Mouse (Mus musculus) ZHBTc4 (cell line): Measurements from ENCODE around the gene Habp2.
A peak's percentile ranks its signal among the peaks of the same experiment; 100 is the strongest.
"Not testable (repeated sequence)": the region's sequence is repeated elsewhere in the genome, so short reads cannot be mapped to it uniquely, and the experiment has no call there.

Source experiments
- DNase-seq: peaks from one replicate; pipeline ENCODE4 v3.0.0-alpha.2; 2011; ENCODE audit warnings: low read depth, low spot score

The Habp2 gene

DNA sequence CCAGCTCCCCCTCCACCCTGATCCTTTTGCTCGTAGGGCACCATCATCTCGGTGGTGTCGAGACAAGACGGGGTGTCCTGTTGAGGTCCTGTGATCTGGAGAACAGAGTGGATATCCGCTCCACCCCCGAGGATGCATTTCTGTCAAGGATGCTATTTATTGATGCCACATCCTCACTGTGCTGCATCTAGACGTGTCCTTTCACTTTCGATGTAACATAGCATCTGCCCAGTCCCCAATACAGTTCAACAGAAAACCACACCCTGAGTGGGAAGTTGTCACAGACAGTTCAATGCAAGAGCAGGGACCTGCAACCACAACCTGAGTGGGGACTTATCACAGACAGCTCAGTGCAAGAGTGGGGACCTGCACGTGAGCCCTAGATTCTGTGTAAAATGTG is 9.7 kb downstream of the Habp2 start:
- DNase-seq: no peak

DNA sequence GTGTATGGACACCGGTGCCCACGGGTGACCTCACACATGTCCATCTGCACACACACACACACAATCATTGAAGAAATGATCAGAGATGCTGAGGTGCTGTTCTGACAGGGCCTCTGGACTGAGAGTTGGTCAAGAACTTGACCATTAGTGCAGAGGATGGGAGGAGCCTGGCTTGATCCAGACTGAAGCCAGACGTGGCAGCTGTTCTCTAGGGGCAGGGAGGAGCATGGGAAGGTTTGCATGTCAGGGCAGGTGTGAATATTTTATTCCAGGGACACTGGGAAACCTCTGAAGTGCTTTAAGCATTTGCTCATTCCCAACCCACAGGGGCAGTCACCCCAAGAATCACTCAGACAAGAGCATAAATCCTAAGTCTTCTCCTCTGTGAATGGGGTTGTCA is 10.3 kb downstream of the Habp2 start:
- DNase-seq: peak; percentile 17

DNA sequence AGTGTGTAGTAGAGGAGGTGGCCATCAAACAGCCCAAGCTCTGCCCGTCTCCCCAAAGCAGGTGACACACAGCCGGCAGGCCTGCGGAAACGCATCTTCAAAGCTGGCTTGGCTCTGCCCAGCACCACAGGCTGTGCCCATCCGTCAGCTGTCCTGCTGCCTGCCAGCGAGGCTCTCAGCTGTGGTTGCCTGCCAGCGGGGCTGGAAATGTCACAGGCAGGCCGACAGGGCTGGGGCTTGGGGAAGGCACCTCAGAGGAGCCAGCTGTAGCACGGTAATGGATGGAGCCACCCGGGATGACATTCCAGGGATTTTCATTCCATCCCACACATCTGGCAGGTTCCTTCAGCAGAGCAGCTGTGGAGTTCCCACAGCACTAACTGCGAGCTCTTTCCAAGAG is 13.9 kb downstream of the Habp2 start:
- no peak for DNase-seq

DNA sequence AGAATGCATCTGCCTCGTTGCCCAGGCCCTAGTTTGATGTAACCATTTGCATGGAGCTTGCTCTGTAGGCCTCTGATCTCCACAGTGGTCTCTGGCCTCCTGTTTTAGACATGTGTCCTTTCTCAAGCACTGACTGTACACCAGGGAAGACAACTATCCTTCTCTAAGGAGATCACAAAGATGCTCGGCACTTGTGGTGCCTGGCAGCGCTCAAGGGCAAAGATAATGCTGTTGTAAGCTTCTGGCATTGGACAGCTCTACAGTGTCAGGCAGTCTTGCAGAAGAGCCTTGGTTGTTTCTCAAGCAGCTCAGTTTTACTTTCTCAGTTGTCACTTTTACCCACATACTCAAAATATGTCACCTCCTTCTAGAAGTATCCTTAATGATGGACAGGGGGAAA is 29.6 kb downstream of the Habp2 start:
- DNase-seq: no peak

DNA sequence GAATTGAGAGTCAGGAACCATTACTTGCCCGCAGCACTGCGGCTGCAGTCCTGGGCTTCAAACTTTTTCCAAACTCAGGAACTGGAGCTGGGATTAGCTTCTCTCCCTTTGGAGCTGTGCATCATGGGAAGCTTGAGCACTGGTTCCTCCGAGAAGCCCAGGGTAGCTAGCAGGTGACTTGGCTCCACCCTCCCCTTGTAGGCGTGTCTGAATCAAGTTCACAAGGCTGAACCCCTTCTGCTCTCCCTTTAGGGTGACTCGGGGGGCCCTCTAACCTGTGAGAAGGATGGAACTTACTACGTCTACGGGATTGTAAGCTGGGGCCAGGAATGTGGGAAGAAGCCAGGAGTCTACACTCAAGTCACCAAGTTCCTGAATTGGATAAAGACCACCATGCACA is 32.3 kb downstream of the Habp2 start:
- no peak for DNase-seq

DNA sequence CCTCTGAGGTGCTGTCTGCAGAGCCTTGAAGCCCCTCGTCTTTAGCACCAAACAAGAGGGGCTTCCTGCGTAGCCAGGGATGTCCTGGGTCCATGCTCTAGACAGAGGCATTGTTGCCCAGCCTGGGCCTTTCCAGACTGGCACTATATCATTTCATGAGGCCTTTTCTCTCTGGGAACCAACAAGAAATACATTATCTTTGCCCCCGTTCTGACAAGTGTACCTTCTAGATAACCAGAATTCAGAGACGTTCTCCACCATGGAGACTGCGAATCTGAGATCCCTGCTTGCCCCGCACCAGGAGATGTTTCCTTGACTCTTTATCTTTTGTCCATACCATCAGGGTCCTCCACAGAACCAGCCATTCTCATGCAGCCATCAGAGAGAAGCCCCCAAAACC is 32.7 kb downstream of the Habp2 start:
- DNase-seq: no peak

DNA sequence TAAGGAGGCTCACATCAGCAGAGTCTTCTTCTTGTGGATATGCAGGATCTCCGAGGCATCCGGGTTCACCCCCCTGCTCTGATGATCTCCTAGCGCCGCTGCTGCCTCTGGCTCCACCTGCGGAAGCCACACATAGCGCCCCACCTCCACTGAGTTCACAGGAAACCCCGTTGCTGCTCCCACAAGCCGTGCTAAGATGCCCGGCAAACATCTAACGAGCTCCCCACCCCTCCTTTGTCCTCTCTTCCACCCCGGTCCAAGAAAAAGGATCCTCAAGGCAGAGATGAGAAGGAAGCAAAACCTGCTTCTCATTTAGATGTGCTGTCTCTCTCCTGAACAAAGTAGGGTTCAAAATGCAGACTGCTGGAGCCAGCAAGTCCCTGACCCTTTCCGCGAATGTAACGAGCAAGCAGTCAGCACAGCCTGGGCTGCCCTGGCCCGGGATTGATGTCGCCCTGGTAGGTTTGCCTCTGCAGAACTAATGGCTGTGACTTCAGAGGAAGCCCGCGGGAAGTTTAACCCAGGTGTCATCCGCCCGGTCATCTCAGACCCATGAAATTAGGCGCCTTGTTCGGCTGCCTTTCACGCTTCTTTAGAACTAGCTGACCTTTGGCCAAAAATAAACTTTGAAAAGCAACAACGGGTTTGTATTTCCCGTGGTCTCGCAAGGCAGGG is 33.4 kb downstream of the Habp2 start:
- peak; percentile 33 for DNase-seq

DNA sequence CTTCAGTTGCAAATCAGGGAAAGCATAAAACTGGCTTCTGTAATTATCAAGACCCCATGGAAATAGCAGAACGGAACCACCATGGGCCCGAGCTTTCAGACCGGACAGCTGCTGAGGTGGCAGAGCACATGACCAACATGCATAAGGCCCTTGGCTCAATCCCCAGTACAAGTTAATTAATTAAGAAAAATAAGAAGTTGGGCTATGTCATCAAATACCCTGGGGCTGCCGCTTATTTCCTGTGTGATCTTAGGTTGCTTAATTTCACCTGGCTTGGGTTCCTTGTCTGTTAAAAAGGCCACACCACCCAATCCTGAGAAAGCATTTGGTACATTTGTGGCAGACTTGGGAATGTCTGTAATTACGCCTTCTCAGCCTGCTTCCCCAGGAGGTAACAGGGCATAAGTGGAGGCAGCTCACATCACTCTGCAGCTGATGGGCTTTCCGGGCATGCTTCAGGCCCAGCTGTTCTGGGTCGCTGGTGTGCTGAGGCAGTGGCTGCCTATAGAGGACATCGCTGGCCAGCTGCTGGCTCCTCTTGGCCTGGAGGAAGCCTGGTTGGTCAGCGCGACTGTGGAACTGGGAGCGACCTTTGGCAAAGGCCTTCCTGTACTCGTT is 34.5 kb downstream of the Habp2 start:
- DNase-seq: no peak

DNA sequence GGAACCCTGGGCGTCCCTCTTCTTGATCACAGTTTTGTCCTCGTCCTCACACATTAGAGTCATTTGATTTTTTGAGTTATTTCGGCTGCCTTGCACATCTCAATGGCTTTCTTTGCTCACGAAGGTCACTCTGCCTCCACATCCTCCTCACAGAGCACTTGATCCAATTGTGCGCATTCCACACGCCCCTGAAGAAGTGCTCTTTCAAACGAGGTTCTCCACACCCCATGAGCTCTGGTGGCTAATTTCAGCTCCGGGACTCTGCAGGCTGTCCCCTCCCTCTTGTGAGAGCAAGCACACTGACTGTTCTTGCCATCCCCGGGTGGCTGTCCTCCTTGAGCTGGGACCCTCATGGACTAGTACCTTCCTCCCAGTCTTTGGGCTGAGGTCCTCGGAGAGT is 38.7 kb downstream of the Habp2 start:
- peak; percentile 22 for DNase-seq

DNA sequence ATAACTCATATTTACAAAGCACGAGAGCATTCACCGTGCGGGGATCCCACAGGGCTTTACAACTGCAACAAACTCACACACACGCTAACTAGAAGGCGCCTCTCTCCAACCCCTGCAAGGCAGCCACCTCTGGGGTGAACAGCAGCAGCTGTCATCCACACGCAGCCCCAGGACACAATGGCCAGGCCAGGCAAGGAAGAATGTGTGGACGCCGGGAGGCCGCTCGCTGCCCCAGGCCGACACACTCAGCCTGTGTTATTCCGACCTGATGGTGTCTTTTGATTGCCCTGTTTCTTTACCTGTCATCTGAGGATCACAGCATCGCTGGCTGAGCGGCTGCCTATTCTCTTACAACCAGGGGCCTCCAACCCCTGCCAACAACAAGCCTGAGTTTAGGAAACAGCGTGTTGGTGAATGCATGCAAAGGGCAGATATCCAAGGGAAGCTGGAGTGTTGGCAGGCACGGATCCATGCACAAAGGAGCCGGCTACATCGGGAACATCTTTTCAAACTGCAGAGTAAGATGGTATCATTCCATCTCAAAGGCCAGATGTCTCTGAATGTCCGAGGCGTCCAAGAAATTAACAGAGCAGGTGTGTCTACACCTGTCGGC is 39.4 kb downstream of the Habp2 start:
- no peak for DNase-seq

DNA sequence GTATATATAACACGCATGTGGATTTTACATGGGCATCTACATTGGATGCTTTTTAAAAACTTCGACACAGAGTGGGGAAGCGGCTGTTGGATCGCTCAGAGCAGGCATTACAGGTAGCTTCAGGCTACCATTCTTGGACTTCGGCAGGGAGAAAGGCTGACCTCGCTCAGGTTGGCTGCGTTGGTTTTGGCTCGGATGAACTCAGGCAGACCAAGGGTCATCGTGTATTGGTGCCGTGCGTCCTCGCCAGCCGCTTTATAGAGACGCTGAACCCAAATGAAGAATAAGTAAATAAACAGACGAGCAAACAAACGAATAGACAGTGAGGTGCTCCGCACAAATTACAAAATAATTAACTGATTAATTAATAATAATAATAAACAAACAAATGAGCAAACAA is 49.4 kb downstream of the Habp2 start:
- DNase-seq: no peak

DNA sequence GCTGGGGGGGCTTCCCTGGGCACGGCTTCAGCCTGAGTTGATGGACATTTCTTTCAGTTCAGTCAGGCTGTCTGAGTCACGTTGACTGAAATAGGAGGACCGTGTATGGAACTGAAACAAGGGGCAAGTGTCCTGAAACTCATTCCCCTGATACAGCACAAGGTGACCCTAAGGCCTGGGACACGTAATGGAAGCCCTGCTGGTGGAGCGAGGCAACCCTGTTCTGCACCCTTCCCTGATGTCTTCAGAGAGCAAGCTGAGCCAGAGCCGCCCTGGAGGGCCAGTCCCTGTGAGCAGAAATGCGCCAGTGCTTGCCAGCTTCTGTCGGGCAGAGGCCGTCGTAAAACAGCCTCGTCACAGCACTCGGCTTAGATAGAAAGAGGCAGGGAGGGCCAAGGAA is 49.9 kb downstream of the Habp2 start:
- no peak for DNase-seq

DNA sequence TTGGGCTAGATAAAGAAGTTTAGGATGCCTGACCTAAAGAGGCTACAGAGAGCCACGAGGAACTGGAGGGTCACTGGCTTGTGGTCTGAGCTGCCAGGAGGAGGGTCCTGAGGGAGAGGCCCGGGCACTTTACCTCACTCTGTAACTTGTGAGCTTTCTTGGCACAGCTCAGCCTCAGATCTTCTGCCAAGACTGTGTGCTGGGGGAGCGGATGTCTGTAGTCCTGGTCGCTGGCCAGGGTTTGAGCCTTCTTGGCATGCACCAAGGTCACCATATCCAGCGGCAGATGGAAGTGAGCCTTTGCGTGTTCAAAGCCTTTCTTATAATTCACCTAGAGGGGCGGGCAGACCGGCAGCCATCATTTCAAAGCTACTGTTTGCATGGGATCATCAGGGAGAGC is 55.1 kb downstream of the Habp2 start:
- DNase-seq: no peak

DNA sequence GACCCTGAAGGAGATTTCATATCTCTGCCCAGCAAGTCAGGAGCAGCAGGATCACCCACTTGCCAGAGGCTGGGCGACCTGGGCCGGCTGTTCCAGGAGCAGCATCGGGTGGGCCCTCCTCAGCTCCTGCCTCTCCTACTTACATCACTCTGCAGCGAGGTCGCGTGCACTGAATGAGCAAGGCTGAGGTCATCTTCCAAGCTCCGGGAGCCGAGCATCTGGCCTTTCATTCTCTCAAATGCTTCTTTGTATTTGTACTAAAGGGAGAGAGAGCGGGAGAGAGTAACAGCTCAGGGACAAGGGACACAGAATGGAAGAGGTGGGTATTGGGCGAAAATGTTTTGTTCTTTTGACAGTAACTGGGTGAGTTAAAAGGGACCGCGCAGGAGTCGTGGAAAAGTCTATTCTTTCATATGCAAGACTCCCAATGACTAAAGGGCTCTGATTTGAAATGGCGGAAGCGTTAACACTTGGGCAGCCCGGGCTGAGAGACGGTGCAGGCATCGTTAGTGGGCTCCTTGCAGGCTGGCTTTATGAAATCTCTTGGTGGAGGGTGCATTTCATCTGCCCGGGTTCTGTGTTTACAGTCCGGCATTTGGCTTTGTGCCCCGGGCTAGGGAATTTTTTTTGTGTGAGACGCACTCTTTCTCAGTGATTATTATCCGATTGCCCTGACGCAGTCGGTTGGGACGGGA is 57.1 kb downstream of the Habp2 start:
- peak; percentile 76 for DNase-seq

DNA sequence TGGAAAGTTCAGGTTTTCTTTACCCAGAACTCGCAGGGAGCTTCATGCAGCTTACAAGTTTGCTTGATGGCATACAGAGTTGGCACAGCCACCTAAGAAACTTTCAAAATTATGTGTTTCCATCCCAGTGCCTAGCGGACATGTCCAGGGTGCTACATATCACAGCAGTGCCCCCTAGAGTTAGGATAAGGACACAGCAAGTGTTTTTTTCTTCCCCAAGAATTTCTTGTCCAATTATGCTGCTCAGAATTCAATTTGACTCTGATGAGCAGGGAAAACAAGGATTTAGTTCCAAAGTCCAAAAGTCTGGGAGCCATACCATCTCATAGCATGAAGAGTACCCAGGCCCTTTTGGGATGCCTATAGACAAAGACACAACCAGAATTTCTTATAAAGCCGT is 59.1 kb downstream of the Habp2 start:
- DNase-seq: peak; percentile 64

DNA sequence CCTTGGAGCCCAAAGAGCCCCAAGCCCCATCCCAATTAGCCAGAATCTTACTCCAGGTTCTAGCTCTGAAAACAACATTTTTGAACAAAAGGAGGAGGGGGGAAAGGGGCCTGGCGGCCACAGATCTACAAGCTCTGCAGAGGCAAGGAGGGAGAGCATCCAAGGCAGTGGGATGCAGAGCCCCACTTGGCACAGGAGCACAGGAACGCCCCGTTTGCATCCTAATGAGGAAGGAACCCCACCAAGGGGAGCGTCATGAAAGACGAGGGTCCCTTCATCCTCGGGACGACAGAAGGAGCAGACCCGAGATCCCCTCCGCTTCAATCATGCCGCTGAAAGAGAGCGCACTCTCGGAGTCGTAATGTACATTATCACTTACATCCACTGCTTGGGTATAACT is 59.8 kb downstream of the Habp2 start:
- DNase-seq: no peak

DNA sequence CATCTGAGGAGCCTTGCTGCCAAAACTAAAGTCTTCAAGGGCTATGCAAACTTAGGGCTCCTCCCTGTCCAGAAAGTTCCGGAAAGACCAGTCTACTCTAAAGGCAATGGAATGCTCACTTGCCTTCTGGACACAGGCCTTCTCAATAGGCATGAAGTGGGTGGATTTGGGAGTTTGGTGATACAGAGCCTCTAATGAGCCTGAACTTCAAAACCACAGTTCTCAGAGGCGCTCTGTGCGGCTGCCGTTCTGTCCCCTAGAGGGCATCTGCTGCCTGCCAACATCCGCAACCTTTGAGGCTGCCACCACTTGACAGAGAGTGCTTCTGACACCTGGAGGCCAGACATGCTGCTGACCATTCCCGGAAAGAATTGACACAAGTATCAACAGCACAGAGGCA is 62.4 kb downstream of the Habp2 start:
- peak; percentile 73 for DNase-seq

DNA sequence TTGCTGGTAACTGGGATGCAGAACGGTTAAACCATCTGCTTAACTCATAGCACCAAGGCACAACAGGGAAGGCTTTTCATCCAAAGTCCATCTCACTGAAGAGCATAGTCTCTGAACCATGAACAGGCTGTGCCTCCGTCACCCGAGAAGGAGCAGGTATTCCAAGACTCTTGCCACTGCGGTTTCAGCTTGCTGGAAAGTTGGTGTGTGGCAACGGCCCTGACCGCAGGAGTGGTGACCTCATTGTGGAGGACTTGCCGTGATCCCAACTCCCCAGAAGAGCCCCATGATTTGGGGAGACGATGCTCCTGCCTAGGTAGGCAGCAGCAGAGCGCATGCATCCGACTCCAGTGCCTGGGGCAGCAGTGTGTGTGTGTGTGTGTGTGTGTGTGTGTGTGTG is 66.8 kb downstream of the Habp2 start:
- DNase-seq: no peak

DNA sequence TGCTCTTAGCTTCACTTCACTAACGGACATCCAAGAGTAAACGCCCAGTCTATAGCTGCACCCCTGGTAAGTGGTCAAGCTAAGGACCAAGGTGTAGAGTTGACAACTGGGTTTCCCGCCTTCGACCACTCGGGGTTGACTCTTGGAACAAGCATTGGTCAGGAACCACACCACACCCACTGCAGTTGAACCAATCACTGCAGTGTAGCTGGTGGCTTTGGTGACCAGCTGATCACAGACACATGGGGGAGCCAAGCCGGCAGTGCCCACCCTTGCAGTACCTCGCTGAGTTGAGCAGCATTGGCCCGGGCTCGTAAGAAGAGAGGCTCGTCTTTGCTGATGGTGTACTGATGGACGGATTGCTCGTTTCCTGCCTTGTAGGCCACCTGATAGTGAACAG is 68.3 kb downstream of the Habp2 start:
- DNase-seq: no peak

DNA sequence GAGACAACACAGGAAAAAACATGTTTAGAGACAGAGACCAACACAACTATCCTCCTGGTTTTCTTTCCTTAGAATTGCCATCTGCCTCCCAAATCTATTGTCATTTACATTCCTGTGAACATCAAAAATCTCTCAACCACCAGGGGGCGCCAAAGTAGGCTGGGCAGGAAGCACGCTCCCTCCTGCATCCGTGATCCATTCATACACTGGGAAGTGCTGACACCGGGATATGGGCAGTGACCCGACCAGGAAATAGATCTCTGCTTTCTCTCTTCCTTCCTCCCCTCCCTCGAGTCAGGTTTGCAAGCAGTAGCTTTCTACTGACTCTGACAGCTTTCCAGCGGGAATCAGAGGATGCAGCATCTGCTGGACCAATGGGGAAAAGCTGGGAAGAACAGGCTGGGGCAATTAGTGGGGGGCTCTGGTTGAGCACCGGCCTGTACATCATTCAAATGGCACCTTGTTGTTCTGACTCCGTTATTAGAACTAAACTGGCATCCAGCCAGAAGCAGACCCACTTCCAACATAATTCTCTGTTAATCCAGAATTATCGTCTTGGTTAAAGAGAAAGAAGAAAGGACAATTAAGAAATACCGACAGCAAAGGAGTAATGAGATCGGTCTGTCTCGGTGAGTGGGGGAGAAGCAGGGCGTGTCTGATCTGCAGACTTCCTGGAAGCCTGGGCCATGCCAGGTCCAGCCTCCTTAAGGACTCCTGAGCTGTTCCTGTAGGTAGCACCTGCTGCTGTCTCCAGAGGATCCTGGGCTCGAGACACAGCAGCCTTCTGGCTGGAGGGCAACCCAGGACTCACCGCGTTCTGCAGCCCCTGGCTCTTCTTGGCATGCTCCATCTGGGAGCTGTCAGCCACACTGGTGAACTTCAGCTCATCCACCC is 69.8 kb downstream of the Habp2 start:
- peak; percentile 90 for DNase-seq

DNA sequence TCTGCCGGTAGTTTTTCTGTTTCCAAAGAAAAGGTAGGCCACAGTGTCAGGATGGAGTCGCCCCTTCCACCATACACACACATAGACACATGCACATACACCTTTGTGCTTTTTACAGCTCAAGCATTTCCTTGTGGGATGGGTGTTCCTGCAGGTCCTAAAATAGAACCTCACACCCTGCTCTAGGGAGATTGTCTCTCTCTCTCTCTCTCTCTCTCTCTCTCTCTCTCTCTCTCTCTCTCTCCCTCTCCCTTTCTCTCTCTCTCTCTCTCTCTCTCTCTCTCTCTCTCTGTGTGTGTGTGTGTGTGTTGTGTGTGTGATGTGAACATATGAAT is 70.4 kb downstream of the Habp2 start:
- DNase-seq: not testable (repeated sequence)

DNA sequence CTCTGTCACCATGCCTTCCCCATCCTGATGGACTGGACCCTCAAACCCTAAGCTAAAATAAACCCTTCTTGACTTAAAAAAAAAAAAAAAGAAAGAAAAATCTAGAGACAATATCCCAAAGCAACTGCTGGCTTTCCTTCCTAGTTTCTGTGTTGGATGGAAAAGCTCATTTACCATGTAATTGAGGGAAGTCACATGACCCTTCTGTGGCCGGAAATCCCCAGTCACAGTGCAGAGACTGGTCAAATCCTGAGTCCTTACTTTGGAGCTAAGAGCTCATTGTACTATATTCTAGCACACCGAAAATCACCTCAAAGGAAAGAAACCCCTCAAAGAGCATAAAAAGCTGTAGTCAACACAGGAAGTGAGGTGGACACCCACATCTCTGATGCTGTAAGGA is 72.0 kb downstream of the Habp2 start:
- no peak for DNase-seq
